Mouse (Mus musculus): ENCODE results near the gene Klf16.

Klf16 gene

DNA sequence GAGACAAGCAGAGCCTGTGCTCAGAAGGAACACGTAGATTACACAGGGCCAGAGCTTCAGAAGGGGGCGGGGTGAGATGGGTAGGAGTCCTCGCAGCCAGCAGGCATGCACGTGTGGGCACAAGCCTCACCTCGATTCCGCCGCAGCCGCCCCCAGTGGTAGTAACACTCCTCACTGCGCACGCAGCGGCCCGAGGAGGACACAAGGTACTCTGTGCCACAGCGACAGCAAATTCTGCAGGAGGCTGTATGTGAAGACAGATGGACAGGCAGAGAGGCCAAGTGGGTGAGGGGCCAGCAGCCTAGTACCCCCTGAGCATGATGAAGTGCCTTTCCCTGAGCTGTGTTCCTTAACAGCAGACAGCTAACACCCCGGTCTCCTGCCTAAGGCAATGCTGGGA, 33.2 kb downstream of the Klf16 start:
- no peak for DNase-seq (ENCODE audit: low read depth, low spot score)

DNA sequence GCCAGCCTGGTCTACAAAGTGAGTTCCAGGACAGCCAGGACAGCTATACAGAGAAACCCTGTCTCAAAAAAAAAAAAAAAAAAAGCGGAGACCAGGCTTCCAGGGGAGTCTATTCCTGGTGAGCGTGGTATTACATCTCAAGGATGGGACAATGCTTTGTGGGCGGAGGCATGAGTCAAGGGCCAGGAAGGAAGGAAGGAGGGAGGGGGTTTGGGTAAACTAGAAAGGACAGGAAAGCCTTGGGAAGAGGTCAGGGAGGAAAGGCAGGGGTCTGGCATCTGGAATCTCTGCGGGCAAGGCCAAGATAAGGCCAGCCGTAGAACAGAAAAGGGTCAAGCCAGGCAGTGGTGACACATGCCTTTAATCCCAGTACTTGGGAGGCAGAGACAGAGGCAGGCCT, 37.6 kb downstream of the Klf16 start:
- no peak for DNase-seq (ENCODE audit: low read depth, low spot score)

DNA sequence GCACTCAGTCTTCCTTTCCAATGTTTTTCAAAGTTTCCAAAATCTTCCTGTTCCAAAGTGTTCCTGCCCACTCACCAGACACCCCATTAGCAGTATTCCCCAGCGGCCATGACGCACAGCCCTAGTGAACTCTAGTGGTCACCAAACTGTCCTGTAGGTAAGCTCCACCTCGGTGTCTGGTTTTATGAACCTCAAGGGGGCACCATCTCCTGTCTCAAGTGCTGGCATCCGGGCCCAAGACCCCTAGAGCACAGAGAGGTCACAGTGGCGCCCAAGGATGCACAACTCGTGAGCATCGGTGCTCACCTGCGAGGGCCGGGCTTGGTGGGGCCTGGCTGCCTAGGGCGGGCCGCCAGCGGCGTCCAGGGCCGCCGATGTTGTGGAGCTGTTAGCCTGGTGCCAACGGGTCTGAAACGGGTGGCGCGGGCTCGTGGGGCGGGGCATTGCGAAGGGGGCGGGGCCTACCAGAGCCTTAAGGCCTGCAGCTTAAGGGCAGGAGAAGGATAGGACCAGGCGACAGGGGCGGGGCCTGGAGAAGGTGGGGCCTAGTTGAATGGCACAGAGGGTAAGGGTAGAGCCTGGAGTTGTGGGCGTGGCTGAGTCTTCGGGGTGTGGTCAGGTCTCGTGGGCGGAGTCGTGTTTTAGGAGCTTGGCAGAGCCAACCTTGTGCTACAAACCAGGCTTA, 38.3 kb downstream of the Klf16 start, which contains the start of gene Atp8b3:
Atp8b3 (minus strand) TSS at position 415 of the 685 bp plus-strand sequence.
- peak; percentile 99 for DNase-seq (ENCODE audit: low read depth, low spot score)

DNA sequence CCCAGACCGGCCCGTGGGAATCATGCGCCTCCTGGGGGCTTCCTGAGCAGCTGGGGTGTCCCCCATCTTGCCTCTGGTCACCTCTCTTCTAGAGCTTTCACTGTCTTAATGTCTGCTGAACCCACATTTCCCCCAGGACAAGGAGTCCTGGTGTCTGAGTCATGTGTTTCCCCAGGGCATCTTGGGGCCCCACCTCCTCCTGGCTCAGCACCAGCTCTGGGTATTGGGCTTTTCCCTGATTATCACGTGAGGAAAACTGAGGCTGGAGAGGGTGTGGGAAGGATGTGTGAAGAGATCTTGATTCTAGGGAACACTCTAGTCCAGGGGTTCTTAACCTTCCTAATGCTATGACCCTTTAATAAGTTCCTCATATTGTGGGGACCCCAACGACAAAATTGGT, 38.9 kb downstream of the Klf16 start:
- no peak for DNase-seq (ENCODE audit: low read depth, low spot score)

DNA sequence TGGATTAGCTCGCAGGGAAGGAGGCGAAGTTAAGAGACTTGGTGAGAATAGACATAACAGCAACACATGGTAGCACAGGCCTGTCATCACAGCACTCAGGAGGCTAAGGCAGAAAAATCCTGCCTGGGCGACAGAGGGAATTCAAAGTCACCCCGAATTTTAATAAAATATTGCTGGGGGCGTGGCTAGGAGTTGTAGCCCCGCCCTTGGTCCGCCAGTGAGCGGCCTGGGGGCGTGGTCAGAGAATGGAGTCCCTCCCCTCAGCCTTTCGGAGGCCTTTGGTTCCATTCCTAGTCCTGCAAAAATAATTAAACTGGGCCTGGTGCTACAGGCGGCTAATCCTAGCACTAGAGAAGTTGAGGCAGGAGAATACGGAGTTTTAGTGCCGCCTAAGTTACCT, 41.4 kb downstream of the Klf16 start:
- peak; percentile 73 for DNase-seq (ENCODE audit: low read depth, low spot score)

DNA sequence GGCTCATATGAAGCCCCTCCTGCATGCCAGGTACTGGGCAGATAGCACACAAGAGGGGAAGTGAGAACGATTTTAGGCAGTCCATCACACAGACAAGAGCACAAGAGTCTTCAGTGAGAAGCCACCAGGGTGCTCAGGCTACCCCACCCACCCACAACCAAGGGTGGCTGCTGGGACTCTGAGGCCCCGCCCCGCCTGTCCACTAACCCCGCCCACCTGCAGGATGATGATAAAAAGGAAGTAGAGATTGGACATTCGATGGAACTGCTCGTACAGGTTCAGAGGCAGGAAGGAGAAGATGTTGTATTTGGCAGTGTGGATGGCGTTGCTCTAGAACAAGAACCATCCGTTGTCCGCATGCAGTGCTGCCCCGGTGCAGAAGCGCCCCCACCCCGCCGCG, 42.0 kb downstream of the Klf16 start:
- DNase-seq (ENCODE audit: low read depth, low spot score): peak; percentile 67

DNA sequence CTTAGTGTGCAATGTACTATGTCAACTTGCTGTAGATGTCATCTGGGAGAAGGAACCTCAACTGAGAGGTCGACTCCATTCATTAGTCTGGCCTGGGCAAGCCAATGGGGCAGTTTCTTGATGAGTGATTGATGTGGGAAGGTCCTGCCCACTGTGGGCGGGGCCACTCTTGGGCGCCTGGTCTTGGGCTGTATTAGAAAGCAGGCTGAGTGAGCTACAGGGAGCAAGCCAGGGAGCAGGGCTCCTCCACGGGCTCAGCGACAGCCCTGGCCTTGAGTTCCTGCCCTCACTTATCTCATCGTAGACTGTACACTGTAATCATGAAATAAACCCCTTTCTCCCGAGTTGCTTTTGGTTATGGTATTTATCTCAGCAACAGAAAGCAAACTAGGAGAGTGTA, 43.4 kb downstream of the Klf16 start:
- DNase-seq (ENCODE audit: low read depth, low spot score): peak; percentile 73

DNA sequence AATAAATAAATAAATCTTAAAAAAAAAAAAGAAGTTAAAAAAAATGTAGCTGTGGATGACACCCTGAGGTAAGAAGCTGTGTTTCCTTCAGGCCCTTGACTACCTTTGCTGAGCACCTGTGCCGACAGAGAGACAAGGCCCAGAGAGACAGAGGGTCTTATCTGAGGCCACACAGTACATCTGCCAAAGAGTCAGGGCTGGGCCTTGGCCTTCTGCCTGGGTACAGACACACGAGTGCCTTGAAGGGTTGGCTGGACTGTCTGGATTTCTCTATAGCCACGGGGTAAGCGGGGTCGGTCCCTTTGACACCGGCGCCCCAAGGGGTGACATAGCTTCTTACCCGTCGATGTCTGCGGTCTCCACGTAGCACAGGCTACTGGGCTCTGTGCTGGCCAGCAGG, 44.3 kb downstream of the Klf16 start:
- DNase-seq (ENCODE audit: low read depth, low spot score): no peak

DNA sequence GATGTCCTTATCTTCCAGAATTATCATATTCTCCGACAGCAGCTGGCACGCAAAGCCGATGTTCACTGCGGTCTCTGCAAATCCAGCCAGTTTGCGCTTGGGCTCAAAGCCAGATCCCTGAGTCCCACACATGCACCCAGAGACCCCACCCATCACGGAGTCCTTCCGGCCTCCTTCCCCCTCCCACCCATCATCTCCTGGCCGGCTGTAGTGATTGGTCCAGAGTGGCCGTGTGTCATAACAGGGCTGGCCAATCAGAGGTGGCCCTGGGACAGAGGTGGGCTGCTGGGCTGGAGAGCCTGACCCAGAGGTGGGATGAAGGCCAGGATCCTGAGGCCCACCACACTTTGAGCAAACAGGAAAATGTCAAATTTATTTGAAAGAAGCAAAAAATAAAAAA, 50.9 kb downstream of the Klf16 start:
- DNase-seq (ENCODE audit: low read depth, low spot score): no peak

DNA sequence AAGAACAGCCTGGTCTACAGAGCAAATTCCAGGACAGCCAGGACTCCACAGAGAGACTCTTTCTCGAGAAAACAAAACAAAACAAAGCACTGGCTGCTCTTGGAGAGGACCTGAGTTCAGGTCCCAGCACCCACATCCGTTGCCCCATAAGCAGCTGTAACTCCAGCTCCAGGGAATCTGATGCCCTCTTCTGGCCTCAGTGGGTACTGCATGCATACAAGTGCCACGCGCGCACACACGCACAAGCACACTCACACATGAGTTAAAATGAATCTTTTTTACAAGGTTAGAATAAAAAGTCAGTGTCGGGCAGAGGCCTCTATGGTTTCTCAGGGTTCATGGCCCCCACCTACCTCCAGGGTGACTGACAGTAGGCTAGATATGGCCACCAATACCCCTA, 53.8 kb downstream of the Klf16 start:
- no peak for DNase-seq (ENCODE audit: low read depth, low spot score)

DNA sequence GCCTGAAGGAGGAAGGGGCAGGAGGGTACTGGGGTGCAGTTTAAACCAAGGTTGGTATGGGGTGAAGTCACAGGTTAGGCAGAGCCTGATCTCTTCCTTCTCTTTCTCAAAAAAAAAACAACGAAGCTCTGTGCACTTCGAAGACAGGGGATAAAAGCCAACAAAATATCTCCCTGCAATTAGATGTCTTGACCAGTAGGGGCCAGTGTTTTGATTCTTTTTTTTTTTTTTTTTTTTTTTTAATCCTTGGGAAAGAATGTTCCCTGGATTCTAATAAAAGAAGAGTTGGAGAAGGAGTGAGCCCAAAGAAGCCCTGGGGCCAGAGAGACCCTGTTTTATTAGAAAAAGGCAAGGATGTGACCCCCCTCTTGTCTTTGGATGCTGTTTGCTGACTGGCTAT, 57.8 kb downstream of the Klf16 start:
- DNase-seq (ENCODE audit: low read depth, low spot score): no peak
